In the genomic region with DNA sequence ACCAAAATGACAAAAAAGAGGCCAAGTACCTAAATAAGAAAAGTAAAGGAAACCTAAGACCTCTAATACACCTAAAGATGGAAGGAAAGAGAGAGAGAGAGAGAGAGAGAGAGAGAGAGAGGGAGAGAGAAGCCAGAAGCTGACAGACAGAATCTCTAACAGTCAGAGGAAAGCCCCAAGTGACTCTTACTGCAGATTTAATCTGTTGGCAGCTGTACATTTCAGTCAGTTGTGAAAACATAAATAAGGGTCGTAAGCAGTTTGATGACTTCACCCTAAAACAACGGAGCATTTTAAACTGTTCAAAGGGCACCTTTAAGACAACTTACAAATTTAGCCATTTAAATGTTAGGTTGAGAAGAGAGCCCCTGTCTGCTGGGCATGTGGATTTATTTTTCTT, we compare ENCODE assay signal across 8 mouse cellular contexts. TPM values are rescaled to one million over a fixed set of nuclear protein-coding genes. Genes with fewer than 3 reads are reported as not detected.
DNase-seq lines count a peak whose midpoint lies in the region; ATAC-seq and TF ChIP-seq lines count a peak whose summit lies in the region.

No protein-coding gene starts in this region.

- no peaks in the 10 kb centered on the region for H3K9me3 ChIP-seq in heart, embryonic 13.5 days
- H3K9me3 ChIP-seq in forebrain, postnatal 0 days (ENCODE audit: low read length): no peaks in the 10 kb centered on the region
- no peaks in the 10 kb centered on the region for H3K9me3 ChIP-seq in liver, postnatal 0 days (ENCODE audit: low read length)

- H3K27me3 ChIP-seq in heart, embryonic 13.5 days (replicated peaks): no peaks in the 10 kb centered on the region
- no peaks in the 10 kb centered on the region for H3K27me3 ChIP-seq in forebrain, postnatal 0 days (ENCODE audit: insufficient read depth, low read length)
- no peaks in the 10 kb centered on the region for H3K27me3 ChIP-seq in liver, postnatal 0 days (ENCODE audit: insufficient read depth, low read length)

- no peak overlapping the region for H3K4me3 ChIP-seq in heart, embryonic 13.5 days
- H3K4me3 ChIP-seq in forebrain, postnatal 0 days (ENCODE audit: low read depth, low read length): no peak overlapping the region
- H3K4me3 ChIP-seq in liver, postnatal 0 days (ENCODE audit: low read depth, low read length): no peak overlapping the region

- 54% methylated on average over 2 of the region's 2 CpGs for WGBS in heart, embryonic 13.5 days
- WGBS in forebrain, postnatal 0 days: 25% methylated on average over 2 of the region's 2 CpGs
- WGBS in liver, postnatal 0 days (ENCODE audit: insufficient replicate concordance): 40% methylated on average over 2 of the region's 2 CpGs

- ATAC-seq in heart, embryonic 13.5 days (ENCODE audit: extremely low read depth, insufficient number of reproducible peaks, low FRiP score, low TSS enrichment): no peak
- ATAC-seq in CD4-positive, CD25-positive, alpha-beta regulatory T cell, adult 4 months: peak; percentile 66
- no peak for ATAC-seq in forebrain, postnatal 0 days
- no peak for ATAC-seq in liver, postnatal 0 days

- TF ChIP-seq EP300 in liver, postnatal 0 days (IDR thresholded peaks at IDR 0.05; ENCODE audit: low read depth): no peak

- peaks cover 92% of the 10 kb centered on the region for H3K4me1 ChIP-seq in heart, embryonic 13.5 days
- H3K4me1 ChIP-seq in forebrain, postnatal 0 days (ENCODE audit: insufficient read depth): peaks cover 20% of the 10 kb centered on the region
- H3K4me1 ChIP-seq in liver, postnatal 0 days (ENCODE audit: insufficient read depth): peaks cover 59% of the 10 kb centered on the region

- H3K4me2 ChIP-seq in heart, embryonic 13.5 days: 0 out of 2 replicates have a peak overlapping the region, but pooled peaks have one; percentile 29
- H3K4me2 ChIP-seq in forebrain, postnatal 0 days (ENCODE audit: low read depth): no peak overlapping the region
- no peak overlapping the region for H3K4me2 ChIP-seq in liver, postnatal 0 days (ENCODE audit: low read depth, low read length)

- H3K36me3 ChIP-seq in heart, embryonic 13.5 days: peaks cover 13% of the 10 kb centered on the region; the same call in 1 of the 2 replicates
- H3K36me3 ChIP-seq in forebrain, postnatal 0 days (ENCODE audit: insufficient read depth): no peaks in the 10 kb centered on the region; the same call in 1 of the 2 replicates
- H3K36me3 ChIP-seq in liver, postnatal 0 days (replicated peaks; ENCODE audit: insufficient read depth, low read length): no peaks in the 10 kb centered on the region

- TF ChIP-seq CTCF in forebrain, postnatal 0 days (IDR thresholded peaks at IDR 0.05; ENCODE audit: low read depth): no peak
- no peak for TF ChIP-seq CTCF in liver, postnatal 0 days (IDR thresholded peaks at IDR 0.05; ENCODE audit: low read depth)

- H3K9ac ChIP-seq in heart, embryonic 13.5 days: peak overlapping the region; percentile 33; the same call in 1 of the 2 replicates
- H3K9ac ChIP-seq in forebrain, postnatal 0 days: no peak overlapping the region
- no peak overlapping the region for H3K9ac ChIP-seq in liver, postnatal 0 days (replicated peaks)

- no peak for DNase-seq in heart, adult 18-20 months
- DNase-seq in forebrain, postnatal 0 days: no peak
- DNase-seq in liver, postnatal 0 days: no peak
- no peak for DNase-seq in adrenal gland, postnatal 14 days
- DNase-seq in kidney, postnatal 25 days: no peak
- DNase-seq in right cerebral cortex, adult 18-20 months: no peak

- H3K27ac ChIP-seq in heart, embryonic 13.5 days (replicated peaks): peak overlapping the region; percentile 87
- H3K27ac ChIP-seq in forebrain, postnatal 0 days (ENCODE audit: low read depth, low read length): peak overlapping the region; percentile 73; the same call in 1 of the 2 replicates
- H3K27ac ChIP-seq in liver, postnatal 0 days (ENCODE audit: low read depth): peak overlapping the region; percentile 87

RNA-seq across cellular contexts. Expression of a gene that starts 39.8 kb away (rescaled TPM):
- polyA plus RNA-seq in heart, embryonic 13.5 days (2015; fragmentation: Nextera tagmentation; extraction: Ambion mirVana): 9.4 and 10.9 TPM in 2 replicates
- total RNA-seq in heart, adult 18-20 months (2021): 100 to 1,000 TPM; 126 to 130 TPM
- polyA plus RNA-seq in CD4-positive, CD25-positive, alpha-beta regulatory T cell, adult 4 months (2017; shearing (Covaris generic)): 1 to 10 TPM; 4.3 to 6.0 TPM
- total RNA-seq in forebrain, postnatal 0 days (2014; rRNA removed): 102 and 138 TPM in 2 replicates
- 35.6 and 39.0 TPM in 2 replicates for polyA plus RNA-seq in forebrain, postnatal 0 days (2015; fragmentation: Nextera tagmentation; extraction: Ambion mirVana)
- polyA plus RNA-seq in liver, postnatal 0 days (2015; fragmentation: Nextera tagmentation; extraction: Ambion mirVana): 12.7 and 14.5 TPM in 2 replicates
- total RNA-seq in adrenal gland, postnatal 14 days (2021): 114 and 117 TPM in 2 replicates
